Mouse (Mus musculus): ENCODE measurements around the gene Ptprs.
A peak's percentile ranks its signal among the peaks of the same experiment; 100 is the strongest.
"Not testable (repeated sequence)": the region's sequence is repeated elsewhere in the genome, so short reads cannot be mapped to it uniquely, and the experiment has no call there.

Gene Ptprs

DNA sequence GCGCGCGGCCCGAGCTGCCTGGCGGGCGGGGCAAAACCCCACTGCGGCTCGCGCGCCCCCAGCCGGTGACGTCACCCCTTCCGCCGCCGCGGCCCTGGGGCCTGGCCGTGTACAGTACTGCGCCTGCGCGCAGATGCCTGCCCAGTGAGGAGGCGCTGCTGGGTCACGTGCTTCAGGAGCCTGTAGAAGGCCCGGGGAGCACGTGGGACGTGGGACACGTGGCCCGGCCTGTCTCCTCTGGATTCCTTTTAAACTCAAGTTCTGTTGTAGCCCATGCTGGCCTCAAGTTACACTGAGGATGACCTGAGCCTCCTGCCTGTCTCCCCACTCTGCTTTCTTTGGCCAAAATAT, at the start of gene Ptprs:
Gene Ptprs (minus strand): TSS at position 82 of the 351 bp plus-strand sequence.
- peak; percentile 87 for DNase-seq (ENCODE audit: extremely low read depth, low read depth)

DNA sequence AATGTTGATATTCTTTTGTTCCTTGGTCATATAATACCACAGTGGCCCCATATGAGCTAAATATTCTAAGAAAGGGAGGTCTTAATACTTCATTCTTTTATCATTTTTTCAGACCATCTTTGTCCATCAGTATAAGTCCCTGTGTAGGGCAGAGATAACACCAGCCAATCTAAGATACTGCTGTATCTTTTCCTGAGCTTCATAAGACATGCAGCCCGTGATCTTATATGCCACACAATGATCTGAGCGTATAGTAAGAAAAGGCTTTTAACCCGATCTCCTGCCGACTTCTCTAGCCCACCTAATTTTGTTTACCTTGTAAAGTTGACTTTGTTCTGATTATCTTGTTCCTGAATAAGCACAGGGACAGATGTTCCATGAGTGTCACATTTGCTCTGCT, 48.7 kb upstream of the Ptprs start:
- no peak for DNase-seq (ENCODE audit: extremely low read depth, low read depth)

DNA sequence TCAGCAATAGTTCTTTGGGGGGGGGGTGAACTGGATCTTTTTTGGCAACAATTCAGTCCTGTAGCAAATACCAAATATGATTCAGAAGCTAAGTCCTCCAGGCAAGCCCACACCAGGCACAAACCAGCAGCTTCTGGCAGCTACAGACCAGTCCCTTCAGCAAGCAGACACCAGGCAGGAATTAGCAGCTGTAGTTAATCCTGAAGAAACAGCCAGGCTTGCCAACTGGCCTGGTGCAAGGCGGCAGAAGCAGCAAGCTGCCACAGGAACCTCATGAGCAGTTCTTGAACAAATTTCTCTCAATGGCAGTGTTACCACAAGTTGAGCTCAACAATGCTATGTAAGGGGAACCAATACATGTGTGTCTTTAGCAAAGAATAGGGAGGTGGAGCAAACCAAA, 46.5 kb upstream of the Ptprs start:
- no peak for DNase-seq (ENCODE audit: extremely low read depth, low read depth)

DNA sequence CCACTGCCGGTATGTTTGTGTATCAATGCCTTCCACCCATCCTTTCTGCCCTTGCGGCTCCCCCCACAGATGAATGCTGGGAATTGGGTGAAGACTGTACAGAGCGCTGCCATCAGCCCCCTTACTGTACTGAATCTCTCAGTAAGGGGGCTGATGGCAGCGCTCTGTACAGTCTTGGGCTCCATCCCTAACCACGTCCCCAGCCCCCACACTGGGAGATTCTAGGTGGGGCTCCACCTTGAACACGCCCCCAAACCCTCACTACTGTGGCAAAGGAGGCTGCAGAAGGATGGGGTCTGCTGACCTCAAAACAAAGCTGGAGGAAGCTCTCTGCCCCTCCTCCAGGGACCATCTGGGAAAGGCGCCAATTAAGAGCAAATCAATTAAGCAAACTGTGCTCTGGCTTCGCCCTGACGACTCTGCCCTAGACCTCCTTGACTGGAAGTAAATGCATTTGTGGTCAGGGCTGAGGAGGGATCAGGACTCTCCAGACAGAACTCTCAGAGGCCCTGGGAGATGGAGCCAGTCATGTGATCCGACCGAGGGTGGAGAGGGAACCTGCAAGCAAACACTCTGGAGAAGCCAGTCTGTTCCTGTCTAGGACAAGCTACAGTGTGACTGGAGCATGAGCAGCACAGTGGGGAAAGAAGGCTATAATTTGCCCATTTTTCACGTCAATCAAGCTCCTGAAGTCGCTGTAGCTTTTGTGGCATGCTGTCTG, 39.6 kb upstream of the Ptprs start:
- no peak for DNase-seq (ENCODE audit: extremely low read depth, low read depth)

DNA sequence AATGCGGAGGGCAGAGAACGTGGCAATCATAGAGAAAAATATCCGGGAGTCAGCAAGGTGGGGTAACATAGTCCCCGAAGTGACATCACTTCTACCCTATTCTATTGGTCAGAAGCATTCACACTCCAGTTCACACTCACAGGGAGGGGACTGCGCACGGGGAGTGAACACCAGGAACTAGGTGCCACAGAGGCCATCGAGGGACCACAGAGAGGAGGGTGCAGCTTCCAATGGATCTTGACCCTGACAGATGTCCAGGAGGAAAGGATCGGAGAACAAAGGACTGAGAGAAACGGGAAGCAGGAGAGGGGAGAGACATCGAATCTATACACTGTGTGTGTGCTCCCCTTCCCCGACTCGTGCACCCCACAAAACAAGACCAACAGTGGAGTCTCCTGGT, 38.6 kb upstream of the Ptprs start:
- DNase-seq (ENCODE audit: extremely low read depth, low read depth): no peak

DNA sequence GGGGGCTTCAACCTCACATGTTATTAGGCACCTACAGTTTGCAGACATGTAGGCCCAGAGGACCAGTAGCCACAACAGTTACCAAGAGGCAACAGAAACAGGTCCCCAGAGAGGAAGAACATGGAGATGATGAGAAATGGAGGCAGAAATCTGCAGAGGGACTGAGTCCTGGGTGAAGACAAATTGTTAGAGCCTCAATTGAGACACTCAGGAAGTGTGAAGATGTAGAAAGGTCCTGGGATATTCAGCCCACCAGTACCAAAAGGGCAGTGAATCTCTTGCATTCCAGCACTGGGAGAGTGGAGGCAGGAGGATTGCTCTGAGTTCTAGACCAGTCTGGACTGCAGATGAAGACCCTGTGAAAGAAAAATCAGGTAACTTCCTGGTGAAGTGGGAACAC, 38.0 kb upstream of the Ptprs start:
- DNase-seq (ENCODE audit: extremely low read depth, low read depth): no peak

DNA sequence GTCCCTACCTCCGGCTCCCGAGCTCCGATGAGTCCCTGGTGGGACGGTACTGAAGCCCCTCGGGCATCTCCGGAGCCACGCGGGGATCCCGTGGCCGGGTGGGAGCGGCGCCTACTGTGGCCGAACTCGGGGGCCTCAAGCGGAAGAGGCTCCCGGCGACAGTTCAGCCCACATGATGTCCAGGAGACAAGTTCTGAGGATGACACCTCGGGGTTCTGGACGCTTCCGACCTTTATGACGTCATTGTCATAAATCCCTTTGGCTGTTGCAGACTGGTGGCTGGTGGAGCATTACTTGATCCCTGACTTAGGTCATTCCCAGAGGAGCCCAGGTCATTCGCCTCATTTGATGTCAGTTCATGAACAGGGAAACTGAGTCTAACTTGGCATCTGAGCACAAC, 36.0 kb upstream of the Ptprs start, which contains the start of gene Znrf4:
Gene Znrf4 (minus strand): TSS at position 122 of the 400 bp plus-strand sequence.
- no peak for DNase-seq (ENCODE audit: extremely low read depth, low read depth)

DNA sequence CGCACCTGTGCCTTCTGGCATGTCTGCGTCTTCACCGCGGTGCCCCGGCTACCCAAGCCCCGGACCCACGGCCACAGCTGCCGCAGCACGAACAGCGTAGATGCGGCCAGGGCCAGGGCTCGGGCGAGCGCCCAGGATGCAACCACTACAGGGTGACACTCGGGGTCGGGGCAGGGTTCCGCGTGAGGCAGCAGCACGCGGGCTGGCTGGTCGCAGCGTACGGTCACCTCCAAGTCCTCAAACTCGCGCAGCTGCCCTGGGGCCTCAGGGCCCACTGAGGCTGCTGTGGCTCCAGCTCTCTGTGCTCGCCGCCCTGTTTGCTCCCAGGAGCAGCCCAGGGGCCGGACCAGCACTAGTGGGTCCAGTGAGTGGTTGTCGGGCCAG, 35.4 kb upstream of the Ptprs start:
- DNase-seq (ENCODE audit: extremely low read depth, low read depth): no peak

DNA sequence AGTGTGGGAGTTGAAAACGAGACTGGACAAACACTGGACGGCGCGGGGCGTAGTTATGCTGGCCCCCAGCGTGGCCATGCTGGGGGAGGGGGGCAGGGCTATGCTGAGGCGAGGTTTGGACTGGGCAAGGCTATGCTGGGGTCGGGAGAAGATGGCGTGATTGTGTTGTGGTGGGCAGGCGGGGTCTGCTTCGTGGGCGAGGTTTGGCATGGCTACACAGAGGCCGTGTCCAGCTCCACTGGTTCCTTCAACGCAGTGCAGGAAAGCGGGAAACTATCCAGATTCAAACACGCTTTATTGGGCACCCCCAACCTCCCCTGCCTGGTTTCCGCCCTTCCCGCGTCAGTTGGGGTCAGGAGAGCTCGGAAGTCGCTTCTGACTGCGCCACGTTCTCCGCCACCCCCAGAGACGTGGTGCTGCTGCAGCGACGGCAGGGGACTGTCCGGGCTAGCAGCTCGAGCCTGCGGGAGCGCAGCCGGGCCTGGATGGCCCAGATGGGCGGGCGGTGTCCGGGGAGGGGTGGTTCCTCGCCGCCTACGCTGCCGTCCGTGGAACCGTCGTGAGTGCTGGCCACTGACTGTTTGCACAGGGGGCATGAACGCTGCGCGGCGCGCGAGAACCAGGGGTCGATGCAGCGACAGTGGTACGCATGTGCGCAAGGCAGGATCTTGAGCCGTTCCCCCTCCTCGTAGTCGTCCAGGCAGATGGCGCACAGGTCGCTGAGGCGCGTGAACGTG, 34.9 kb upstream of the Ptprs start:
- no peak for DNase-seq (ENCODE audit: extremely low read depth, low read depth)

DNA sequence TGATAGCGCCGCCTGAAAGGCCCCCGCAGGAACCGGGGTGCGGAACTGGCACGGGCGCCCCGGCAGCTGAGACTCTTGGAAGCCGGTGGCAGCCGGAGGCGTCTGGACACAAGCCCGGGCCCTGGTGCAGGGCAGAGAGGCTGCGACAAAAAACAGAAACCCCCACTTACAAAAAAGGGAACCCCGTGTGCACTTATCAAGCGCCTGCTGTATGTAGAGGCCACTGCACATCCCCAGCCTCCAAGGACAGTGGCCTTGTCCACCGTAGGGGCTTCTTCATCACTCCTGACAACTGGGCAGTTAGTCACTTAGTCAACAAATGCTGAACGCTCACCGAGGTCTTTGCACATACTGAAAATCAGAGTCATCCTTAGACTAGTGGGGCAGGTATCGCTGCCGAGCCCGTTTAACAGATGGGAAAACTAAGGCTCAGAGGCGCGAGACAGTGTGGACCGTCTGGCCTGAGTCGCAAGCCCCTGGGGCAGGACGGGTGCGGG, 34.2 kb upstream of the Ptprs start:
- DNase-seq (ENCODE audit: extremely low read depth, low read depth): no peak

DNA sequence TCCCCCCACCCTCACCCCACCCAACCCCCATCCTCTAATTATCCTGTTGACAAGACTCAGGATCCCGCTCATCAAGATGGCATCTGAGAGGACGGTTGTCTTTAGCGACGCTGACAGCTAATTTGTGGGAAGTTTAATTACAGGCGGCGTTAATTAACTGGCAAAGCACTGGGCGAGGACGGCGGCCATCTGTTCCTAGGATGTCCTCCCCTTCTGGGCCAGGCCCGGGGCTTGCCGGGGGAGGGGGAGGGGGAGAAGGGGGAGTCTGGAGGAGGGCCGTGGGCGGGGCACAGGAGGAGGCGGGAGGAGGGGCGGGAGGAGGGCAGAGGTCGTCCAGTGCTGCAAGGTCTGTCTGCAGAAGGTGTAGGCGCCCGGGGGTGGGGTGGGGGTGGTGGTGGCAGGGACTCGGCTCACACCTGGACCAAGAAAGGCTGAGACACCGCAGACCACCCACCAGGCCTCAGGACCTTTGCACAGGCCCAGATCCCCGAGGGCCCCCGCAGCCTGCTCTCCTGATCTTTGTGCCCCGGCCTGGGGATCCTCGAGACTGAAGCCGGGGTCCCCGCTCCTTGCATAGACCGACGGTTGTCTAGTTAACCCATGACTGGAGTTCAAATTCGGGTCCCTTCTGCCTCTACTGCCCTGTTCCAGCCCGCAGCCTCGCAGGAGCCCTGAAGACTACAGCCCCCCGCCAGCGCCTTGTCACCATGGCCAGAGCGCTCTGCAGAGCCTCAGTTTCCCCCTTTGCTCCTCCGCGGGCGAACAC, 33.6 kb upstream of the Ptprs start:
- no peak for DNase-seq (ENCODE audit: extremely low read depth, low read depth)

DNA sequence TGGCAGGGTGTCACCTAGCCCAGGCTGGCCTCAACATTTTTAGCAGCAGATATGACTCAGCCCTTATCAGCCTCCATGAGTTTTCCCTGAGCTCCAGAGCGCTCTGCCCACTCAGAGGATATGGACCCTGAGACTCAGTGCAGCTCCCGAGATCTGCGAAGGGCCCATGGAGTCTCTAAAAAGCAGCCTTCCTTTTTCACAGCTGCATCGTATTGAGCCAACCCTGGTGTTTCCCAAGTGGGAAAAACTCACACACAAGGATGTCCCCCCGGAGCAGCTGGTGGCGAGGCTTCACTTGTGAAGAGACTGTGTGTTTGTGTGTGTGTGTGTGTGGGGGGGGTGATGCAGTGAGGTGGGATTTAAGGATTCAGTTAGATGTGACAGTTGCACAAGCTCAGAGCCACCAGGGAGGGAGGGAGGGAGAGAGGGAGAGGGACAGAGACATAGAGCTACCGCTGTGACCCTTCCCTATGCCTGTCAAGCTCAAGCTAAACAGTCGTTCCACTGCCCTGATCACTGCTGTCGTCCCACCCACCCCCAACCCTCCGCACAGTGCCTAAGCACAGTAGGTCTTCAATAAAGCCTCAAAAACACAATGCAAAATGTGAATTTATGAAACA, 32.8 kb upstream of the Ptprs start:
- DNase-seq (ENCODE audit: extremely low read depth, low read depth): no peak

DNA sequence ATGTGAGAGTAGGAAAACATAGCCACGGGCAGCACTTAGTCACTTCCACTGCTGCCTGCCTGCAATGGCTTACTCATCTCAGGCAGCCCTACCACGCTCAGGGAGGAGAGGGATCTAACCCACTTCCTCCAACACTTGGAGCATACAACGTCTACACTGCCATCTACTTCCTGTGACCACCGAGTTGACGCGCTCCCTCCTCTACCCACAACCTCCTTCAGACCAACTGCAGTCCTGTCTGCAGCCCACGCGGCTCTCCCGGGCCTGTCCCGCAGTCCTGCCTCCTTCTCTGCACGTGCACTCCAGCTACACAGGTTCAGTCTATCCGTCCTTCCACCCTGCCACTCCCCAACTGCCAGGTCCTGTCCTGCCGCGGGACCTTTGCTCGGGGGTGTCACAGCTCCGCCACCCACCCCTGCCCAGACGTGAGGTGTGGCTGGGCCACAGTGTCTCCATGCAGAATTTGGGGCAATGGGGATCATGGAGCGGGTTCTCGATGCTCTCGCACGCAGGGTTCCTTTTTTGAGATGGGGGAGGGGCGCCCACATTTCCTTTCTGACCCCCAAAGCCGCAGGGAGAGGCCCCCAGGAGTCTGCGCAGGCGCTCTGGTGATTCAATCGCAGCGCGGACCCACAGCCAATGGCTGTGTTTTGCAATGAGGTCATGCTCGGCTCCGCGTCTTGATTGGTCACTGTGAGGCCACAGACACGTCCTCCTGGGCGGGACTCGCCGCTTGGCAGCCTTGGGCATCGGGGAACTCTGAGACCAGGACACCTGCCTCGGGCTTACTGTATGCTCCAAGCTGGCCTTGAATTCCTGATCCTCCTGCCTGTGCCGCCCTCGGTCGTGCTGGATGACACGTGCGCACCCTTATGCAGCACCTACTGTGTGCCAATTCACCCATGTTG, 31.1 kb upstream of the Ptprs start:
- DNase-seq (ENCODE audit: extremely low read depth, low read depth): peak; percentile 94

DNA sequence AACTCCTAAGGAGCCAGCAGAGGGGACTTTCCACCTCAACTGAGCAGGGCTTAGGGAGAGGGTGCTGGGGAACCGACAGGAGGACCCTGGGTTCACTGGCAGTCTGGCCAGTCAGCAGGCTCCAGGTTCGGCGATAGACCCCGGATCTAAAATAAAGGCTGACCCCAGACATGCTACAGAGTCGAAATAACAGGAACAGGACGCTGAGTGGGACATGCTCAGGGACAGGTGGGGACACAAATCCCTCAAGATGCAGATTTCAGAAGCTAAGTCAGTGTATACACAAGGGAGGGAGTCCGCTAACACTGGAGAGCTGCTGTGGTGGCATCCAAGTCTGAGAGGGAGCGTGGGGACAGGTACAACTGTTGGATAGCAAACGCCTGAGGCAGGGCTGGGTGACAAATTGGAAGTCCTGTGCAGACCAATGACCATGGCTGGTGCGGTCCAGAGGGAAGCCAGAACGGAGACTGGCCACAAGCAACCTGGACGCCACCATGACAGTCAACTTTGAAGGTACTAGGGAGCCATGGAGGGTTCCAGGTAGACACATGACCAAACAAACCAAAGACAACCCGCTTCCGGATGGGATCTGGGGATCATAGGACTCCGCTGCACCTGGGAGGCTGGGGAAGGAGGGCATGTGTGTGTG, 30.3 kb upstream of the Ptprs start:
- DNase-seq (ENCODE audit: extremely low read depth, low read depth): no peak

DNA sequence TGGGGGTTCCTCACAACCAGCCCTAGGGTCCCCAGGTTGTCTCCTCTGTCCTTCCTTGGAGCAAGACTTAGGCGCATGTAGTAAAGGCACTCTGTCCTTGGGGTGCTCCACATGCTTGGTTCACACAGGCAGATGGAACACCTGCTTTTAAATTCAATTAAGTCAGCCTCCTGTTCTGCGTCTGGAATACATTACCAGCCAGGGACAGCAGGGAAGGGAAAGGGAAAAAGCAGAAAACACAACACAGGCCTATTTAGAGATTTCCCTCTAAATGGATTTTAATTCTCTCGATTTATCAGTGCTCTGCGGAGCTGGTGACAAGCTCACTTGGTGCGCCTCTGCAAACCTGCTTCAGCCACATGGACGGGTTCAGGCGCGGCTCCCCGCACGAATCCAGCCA, 29.1 kb upstream of the Ptprs start:
- DNase-seq (ENCODE audit: extremely low read depth, low read depth): no peak

DNA sequence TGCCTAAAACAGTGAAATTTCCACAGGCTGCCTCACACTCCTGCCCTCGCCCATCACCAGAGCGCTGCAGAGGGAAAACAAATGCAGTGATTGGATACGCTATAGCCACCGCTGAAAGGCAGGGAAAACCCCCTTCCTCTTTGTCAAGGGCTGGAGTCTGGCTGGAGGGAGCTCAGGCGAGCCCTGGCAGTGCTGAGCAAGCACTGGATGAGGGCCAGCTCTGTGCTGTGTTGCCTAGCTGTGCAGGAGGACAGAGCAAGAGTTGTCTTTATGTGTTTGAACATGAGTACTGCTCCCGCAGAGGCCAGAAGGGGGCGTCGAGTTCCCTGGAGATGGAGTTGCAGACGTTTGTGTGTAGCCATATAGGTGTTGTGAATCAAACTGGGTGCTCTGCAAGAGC, 26.2 kb upstream of the Ptprs start:
- no peak for DNase-seq (ENCODE audit: extremely low read depth, low read depth)

DNA sequence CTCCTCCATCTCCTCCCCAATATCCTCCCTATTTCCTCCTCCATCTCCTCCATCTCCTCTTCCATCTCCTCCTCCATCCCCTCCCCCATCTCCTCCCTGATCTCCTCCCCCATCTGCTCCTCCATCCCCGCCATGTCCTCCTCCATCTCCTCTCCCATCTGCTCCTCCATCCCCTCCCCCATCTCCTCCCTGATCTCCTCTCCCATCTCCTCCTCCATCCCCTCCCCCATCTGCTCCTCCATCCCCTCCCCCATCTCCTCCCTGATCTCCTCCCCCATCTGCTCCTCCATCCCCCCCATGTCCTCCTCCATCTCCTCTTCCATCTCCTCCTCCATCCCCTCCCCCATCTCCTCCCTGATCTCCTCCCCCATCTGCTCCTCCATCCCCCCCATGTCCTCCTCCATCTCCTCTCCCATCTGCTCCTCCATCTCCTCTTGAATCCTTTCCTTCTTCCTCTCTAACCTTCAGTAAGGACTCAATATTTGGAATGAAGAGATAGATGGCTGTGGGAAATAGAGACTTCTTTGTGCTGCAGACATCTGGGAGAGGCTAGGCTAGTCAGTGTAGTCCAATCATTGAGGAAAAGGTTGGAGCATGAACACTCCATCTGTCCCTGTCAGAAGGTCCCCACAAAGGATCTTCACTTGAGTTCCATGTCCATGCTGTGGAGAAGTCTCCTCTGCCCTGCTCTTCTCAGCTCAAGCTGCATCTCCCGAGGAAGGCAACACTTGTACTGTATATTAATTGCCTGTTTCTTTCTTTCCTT, 25.5 kb upstream of the Ptprs start:
- not testable (repeated sequence) for DNase-seq (ENCODE audit: extremely low read depth, low read depth)

DNA sequence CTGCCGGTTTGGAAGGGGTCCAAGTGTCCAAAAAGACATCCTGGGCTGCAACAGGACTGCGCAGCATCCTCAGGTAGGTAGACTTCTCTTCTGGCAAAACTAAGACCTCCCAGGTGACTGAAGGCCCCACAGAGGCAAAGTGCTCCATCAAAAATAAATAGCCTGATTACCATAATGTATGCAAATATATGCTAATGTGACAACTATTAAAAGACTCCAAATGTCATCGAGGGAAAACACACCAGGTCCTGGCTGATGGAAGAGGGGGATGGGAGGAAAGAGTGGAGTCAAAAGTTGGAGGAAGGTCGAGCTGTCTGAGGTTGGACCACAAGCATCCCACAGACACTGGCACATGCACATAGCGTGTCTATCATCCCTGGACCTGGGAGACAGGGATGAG, 22.9 kb upstream of the Ptprs start:
- DNase-seq (ENCODE audit: extremely low read depth, low read depth): no peak

DNA sequence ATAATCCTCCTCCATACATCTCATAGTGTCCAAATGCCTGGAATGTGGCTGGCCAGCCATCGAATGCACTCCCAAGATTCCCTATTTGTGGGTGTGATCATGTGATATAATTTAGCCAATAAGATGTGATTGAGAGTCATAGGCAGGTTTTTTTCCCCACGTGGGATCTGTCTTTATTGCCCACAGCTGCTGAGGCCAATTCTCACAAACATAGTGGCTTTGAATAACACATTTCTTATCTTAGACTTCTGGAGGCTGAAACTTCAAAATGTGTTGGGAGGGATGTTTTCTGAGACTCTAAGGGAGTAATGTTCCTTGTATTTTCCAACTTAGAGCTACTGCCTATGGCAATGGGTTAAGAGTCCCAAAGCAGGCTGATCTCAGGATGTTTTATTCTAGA, 18.2 kb upstream of the Ptprs start:
- DNase-seq (ENCODE audit: extremely low read depth, low read depth): no peak

Data from MEL-GATA-1-ER (cell line).